Mouse (Mus musculus) C2C12 (cell line): ENCODE data around the gene Bcl2.

Source experiments
- CEBPB ChIP-seq: IDR thresholded peaks from one replicate; pipeline ENCODE4 v1.6.1; 2011; ENCODE audit warnings: low read depth, mild to moderate bottlenecking, control low read depth, moderate library complexity
- CTCF ChIP-seq: IDR thresholded peaks from one replicate; pipeline ENCODE4 v1.5.1; 2011; ENCODE audit not compliant: control insufficient read depth, insufficient read depth, insufficient read length
- FOSL1 ChIP-seq: IDR thresholded peaks from one replicate; pipeline ENCODE4 v1.8.0; 2011; ENCODE audit warnings: mild to moderate bottlenecking, low read length; ENCODE audit not compliant: poor library complexity, insufficient read depth, severe bottlenecking
- MAX ChIP-seq: IDR thresholded peaks from one replicate; pipeline ENCODE4 v1.6.1; 2011; ENCODE audit warnings: mild to moderate bottlenecking, control low read depth
- MYOD1 ChIP-seq: IDR thresholded peaks from one replicate; pipeline ENCODE4 v1.6.1; 2011; ENCODE audit warnings: low read depth; ENCODE audit not compliant: control insufficient read depth, insufficient read length
- MYOG ChIP-seq: IDR thresholded peaks from one replicate; pipeline ENCODE4 v1.6.1; 2011; ENCODE audit not compliant: control insufficient read depth, insufficient read length; ENCODE audit errors: extremely low read depth
- USF1 ChIP-seq: IDR thresholded peaks from one replicate; pipeline ENCODE4 v1.6.1; 2011; ENCODE audit warnings: low read depth, mild to moderate bottlenecking, control low read depth, moderate library complexity

- no peak for TF ChIP-seq CTCF
- TF ChIP-seq MAX = no peak
- no peak for TF ChIP-seq CEBPB
- TF ChIP-seq MYOD1 = no peak
- TF ChIP-seq USF1 = no peak
- TF ChIP-seq MYOG = no peak
- no peak for TF ChIP-seq FOSL1
These were observed 147.7 kb downstream of the Bcl2 start for GRCm38 (mm10) chr1:106566120-106567086.
